Mouse (Mus musculus): ENCODE measurements around the gene Wasf2. TPM values are rescaled to one million over a fixed set of nuclear protein-coding genes. Genes with fewer than 3 reads are reported as not detected.

Gene Wasf2
- polyA plus RNA-seq, 1 experiment from 2014 or later = 72.8 TPM

DNA sequence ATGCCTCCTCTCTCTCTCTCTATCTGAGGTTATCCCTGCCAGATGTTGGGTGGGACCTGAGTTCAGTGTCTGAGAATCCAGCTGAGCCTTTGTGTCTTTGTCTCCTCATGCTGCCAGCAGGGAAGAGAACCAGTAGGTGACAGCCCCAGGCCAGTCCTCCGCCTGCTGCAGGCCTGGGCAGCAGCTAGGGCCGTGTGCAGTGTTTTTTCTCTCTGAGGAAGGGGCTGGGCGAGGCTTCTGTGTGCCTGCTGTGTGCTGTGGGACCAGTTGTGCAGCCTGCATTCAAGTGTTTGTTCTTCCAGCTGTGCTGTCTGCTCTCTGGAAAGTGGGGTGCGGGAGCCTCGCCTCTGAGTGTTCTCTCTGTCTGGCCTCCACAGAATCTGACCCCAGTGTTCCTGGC lies 93.6 kb downstream of the Wasf2 start:
- ATAC-seq (replicated peaks; ENCODE audit: insufficient number of reproducible peaks, insufficient read depth, low FRiP score, low read depth) = no peak
- Histone ChIP-seq H3K9ac (no peak overlapping the region), H3K4me1 (replicated peaks) (peaks cover 5% of the 10 kb centered on the region), H3K4me2 (no peak overlapping the region), H3K27ac (no peak overlapping the region), H3K36me3 (no peaks in the 10 kb centered on the region), H3K27me3 (peaks cover 39% of the 10 kb centered on the region), H3K9me3 (replicated peaks) (no peaks in the 10 kb centered on the region), H3K4me3 (no peak overlapping the region)
- WGBS = 68% methylated on average over 5 of the region's 5 CpGs

DNA sequence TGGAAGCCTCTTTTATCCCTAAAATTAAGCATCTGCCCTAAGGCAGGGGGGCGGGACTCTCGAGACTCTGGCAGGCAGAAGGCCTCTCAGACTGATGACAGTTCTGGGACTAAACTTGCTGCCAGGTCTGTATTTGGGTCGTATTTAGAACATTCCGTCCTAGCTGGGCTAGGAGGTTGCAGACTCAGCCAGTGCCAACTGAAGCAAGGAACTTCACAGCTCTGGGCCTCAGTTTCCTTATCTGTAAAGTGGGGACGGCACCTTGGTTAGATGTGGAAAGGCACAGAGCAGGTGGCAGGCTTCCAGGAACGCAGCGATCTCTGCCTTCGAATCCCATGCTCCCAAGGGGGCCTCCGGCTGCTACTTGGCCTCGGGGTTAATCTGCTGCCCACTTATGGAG lies 95.8 kb downstream of the Wasf2 start:
- H3K4me3 ChIP-seq = no peak overlapping the region
- no peak for ATAC-seq (replicated peaks; ENCODE audit: insufficient number of reproducible peaks, insufficient read depth, low FRiP score, low read depth)
- H3K27me3 ChIP-seq = peaks cover 20% of the 10 kb centered on the region
- WGBS = 61% methylated on average over 10 of the region's 10 CpGs
- no peak overlapping the region for H3K4me2 ChIP-seq
- H3K27ac ChIP-seq = no peak overlapping the region
- no peaks in the 10 kb centered on the region for H3K4me1 ChIP-seq (replicated peaks)
- no peak overlapping the region for H3K9ac ChIP-seq
- no peaks in the 10 kb centered on the region for H3K9me3 ChIP-seq (replicated peaks)
- no peaks in the 10 kb centered on the region for H3K36me3 ChIP-seq

DNA sequence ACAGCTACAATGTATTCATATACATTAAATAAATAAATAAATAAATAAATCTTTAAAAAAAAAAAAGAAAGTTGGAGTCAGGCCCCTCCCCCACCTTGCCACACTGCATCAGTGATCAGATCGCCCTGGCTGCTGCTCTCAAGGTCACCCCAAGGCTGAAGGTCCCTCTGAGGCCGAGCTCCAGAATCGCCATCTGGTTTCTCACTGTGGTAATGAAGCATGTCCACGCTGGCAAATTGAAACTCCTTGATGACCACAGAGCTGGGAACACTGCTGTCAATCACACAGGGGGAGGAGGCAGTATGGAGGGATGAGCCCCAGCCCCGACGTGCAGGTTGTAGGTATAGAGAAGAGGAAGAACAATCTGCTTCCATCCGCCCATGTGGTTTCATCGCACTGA lies 97.3 kb downstream of the Wasf2 start:
- ATAC-seq (replicated peaks; ENCODE audit: insufficient number of reproducible peaks, insufficient read depth, low FRiP score, low read depth) = no peak
- H3K36me3 ChIP-seq = no peaks in the 10 kb centered on the region
- no peaks in the 10 kb centered on the region for H3K9me3 ChIP-seq (replicated peaks)
- H3K27me3 ChIP-seq = peaks cover 6% of the 10 kb centered on the region; the same call in 1 of the 2 replicates
- H3K27ac ChIP-seq = no peak overlapping the region
- 63% methylated on average over 8 of the region's 8 CpGs for WGBS
- no peak overlapping the region for H3K4me2 ChIP-seq
- no peak overlapping the region for H3K4me3 ChIP-seq
- H3K9ac ChIP-seq = no peak overlapping the region
- no peaks in the 10 kb centered on the region for H3K4me1 ChIP-seq (replicated peaks)

DNA sequence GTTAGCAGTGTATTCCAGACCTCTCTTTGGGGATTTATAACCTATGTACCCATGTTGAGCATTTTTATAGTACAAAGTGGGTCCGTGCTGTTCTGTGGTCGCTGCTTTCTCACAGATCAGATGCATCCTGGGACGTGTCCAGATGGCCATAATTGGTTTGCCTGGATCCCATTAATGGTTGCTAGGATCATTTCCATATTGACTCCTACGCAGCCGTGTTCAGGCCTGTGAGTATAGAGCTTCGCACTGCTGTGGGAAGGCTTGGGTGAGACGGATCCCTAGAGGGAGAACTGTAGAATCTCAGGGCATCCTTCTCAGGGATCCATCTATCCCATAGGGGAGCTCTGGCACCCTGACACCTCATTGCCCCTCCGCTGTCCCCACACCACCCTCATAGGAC lies 99.3 kb downstream of the Wasf2 start:
- H3K9ac ChIP-seq = no peak overlapping the region
- H3K4me3 ChIP-seq = no peak overlapping the region
- 75% methylated on average over 8 of the region's 8 CpGs for WGBS
- H3K27me3 ChIP-seq = no peaks in the 10 kb centered on the region; the same call in 1 of the 2 replicates
- no peak overlapping the region for H3K27ac ChIP-seq
- no peaks in the 10 kb centered on the region for H3K36me3 ChIP-seq
- H3K4me1 ChIP-seq (replicated peaks) = peaks cover 3% of the 10 kb centered on the region
- no peak overlapping the region for H3K4me2 ChIP-seq
- H3K9me3 ChIP-seq (replicated peaks) = no peaks in the 10 kb centered on the region
- ATAC-seq (replicated peaks; ENCODE audit: insufficient number of reproducible peaks, insufficient read depth, low FRiP score, low read depth) = no peak

DNA sequence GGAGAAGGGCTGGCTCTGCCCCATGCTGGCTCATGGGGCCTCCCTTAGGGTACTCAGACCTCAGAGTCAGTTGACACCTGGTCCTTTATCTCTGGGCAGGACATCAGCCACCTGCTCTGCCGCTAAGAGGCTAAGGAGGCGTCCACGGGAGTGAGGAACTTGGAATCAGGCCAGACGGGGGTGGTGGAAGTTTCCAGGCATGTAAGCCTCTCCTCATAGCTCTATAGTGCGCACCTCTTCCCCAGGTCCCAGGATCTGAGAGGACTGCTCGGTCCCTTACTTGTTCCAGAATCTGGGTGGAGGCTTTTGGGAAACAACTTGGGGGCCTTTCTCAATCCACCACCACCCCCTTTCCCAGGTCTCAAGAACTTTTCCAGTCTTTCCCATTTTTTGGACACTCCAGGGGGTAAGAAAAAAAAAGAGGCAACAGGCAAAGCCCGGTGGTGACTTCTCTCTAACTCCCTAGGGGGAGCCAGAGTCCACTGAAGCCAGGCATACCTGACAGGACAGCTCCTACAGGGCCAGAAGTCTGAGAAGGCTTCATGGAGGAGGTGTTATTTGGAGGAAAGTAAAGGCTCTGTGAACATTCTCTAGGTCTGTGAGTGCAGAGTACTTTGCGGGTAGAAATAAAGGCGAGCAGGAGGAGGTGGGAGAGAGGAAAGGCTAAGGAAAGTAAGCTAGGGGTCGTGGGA lies 103.1 kb downstream of the Wasf2 start:
- H3K27me3 ChIP-seq = peaks cover 3% of the 10 kb centered on the region; the same call in 1 of the 2 replicates
- H3K9me3 ChIP-seq (replicated peaks) = no peaks in the 10 kb centered on the region
- H3K36me3 ChIP-seq = no peaks in the 10 kb centered on the region
- WGBS = 28% methylated on average over 10 of the region's 10 CpGs
- no peak overlapping the region for H3K9ac ChIP-seq
- no peak overlapping the region for H3K27ac ChIP-seq
- H3K4me2 ChIP-seq = no peak overlapping the region
- no peak overlapping the region for H3K4me3 ChIP-seq
- peaks cover 3% of the 10 kb centered on the region for H3K4me1 ChIP-seq (replicated peaks)
- ATAC-seq (replicated peaks; ENCODE audit: insufficient number of reproducible peaks, insufficient read depth, low FRiP score, low read depth) = no peak

DNA sequence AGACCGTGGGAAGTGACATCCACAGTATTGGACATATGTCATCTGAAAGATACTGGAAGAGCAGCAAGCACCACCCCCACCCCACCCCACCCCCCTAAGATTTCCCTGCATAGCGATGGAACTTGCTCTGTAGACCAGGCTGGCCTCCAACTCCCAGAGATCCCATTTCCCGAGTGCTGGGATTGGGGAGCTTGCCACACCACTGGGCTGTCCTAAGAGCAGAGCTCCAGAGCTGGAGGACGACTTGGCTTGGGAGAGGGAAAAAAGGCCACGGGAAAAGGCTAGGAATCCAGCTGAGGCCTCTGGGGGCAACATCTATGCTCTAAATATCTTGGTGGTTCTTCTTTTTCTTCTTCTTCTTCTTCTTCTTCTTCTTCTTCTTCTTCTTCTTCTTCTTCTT lies 104.5 kb downstream of the Wasf2 start:
- 46% methylated on average over 5 of the region's 5 CpGs for WGBS
- no peak overlapping the region for H3K4me3 ChIP-seq
- peaks cover 3% of the 10 kb centered on the region; the same call in 1 of the 2 replicates for H3K27me3 ChIP-seq
- H3K9me3 ChIP-seq (replicated peaks) = no peaks in the 10 kb centered on the region
- ATAC-seq (replicated peaks; ENCODE audit: insufficient number of reproducible peaks, insufficient read depth, low FRiP score, low read depth) = no peak
- peaks cover 3% of the 10 kb centered on the region for H3K4me1 ChIP-seq (replicated peaks)
- H3K27ac ChIP-seq = no peak overlapping the region
- no peak overlapping the region for H3K4me2 ChIP-seq
- no peak overlapping the region for H3K9ac ChIP-seq
- no peaks in the 10 kb centered on the region for H3K36me3 ChIP-seq

DNA sequence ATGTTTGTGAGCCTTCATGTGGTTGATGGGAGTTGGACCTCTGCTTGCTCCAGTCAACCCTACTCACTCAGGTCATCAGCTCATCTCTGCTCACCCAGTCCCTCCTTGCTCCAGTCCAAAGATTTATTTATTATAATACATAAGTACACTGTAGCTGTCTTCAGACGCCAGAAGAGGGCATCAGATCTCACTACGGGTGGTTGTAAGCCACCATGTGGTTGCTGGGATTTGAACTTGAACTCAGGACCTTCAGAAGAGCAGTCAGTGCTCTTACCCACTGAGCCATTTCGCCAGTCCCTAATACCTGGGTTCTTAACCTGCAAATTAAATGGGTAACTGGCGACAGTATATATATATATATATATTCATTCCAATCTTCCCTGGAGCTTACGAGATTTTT lies 105.1 kb downstream of the Wasf2 start:
- Histone ChIP-seq H3K36me3 (no peaks in the 10 kb centered on the region), H3K9me3 (replicated peaks) (no peaks in the 10 kb centered on the region), H3K4me2 (no peak overlapping the region), H3K4me3 (no peak overlapping the region), H3K9ac (no peak overlapping the region), H3K27ac (no peak overlapping the region), H3K4me1 (replicated peaks) (peaks cover 5% of the 10 kb centered on the region), H3K27me3 (peaks cover 3% of the 10 kb centered on the region; the same call in 1 of the 2 replicates)
- WGBS = 75% methylated on average over 5 of the region's 5 CpGs
- no peak for ATAC-seq (replicated peaks; ENCODE audit: insufficient number of reproducible peaks, insufficient read depth, low FRiP score, low read depth)

DNA sequence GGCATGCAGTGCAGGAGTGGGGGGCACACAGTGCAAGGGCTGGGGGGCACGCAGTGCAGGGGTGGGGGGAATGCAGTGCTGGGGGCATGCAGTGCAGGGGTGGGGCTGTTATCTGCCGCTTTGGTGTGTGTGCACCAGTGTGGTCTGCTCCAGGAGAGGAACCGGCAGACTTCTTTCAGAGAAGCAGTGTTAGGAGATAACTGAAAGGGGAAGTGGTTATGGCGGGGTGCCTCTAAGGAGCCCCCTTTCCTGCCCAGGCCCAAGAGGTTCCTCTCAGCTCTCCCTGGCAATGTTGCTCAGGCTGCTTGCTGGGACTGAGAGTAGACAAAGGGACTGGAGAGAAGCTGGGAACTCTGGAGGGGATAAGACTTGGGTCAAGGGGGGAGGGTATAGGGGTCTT lies 107.6 kb downstream of the Wasf2 start:
- H3K4me2 ChIP-seq = no peak overlapping the region
- H3K4me3 ChIP-seq = no peak overlapping the region
- no peaks in the 10 kb centered on the region for H3K36me3 ChIP-seq
- H3K9me3 ChIP-seq (replicated peaks) = no peaks in the 10 kb centered on the region
- ATAC-seq (replicated peaks; ENCODE audit: insufficient number of reproducible peaks, insufficient read depth, low FRiP score, low read depth) = no peak
- peaks cover 9% of the 10 kb centered on the region for H3K27me3 ChIP-seq
- H3K9ac ChIP-seq = no peak overlapping the region
- peaks cover 17% of the 10 kb centered on the region for H3K4me1 ChIP-seq (replicated peaks)
- H3K27ac ChIP-seq = no peak overlapping the region
- WGBS = 45% methylated on average over 4 of the region's 4 CpGs

DNA sequence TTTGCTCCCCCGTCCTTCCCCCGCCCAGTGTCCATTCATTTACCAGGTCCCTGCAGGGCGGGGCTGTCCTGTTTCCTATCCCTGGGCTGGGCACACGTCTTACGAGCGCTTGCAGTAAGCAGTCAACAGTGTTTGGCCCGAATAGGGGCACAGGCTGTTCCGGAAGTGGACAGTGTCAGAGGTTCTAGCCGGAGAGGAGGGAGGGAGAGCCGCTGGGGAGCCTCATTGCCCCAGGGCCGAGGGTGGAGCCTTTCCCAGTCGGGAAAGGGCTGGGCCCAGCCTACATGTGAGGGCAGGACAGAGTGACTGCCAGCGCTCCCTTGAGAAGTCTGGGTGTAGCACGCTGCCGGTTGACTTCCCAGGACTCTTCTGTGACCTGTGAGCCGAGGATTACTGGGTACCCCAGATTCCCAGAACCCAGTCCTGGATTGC lies 110.2 kb downstream of the Wasf2 start, which contains the start of gene Map3k6:
Gene Map3k6 (plus strand): TSS at position 329 of the 432 bp plus-strand sequence.
- H3K27ac ChIP-seq = peak within 1 kb of the TSS; percentile 78
- H3K27me3 ChIP-seq = peaks cover 17% of the 10 kb centered on the region
- WGBS = 11% methylated on average over 16 of the region's 16 CpGs
- H3K36me3 ChIP-seq = no peaks in the 10 kb centered on the region
- peak; percentile 54 for ATAC-seq (replicated peaks; ENCODE audit: insufficient number of reproducible peaks, insufficient read depth, low FRiP score, low read depth)
- H3K9ac ChIP-seq = peak within 1 kb of the TSS; percentile 67
- H3K9me3 ChIP-seq (replicated peaks) = no peaks in the 10 kb centered on the region
- peaks cover 14% of the 10 kb centered on the region for H3K4me1 ChIP-seq (replicated peaks)
- H3K4me2 ChIP-seq = peak within 1 kb of the TSS; percentile 90
- H3K4me3 ChIP-seq = peak within 1 kb of the TSS; percentile 65

DNA sequence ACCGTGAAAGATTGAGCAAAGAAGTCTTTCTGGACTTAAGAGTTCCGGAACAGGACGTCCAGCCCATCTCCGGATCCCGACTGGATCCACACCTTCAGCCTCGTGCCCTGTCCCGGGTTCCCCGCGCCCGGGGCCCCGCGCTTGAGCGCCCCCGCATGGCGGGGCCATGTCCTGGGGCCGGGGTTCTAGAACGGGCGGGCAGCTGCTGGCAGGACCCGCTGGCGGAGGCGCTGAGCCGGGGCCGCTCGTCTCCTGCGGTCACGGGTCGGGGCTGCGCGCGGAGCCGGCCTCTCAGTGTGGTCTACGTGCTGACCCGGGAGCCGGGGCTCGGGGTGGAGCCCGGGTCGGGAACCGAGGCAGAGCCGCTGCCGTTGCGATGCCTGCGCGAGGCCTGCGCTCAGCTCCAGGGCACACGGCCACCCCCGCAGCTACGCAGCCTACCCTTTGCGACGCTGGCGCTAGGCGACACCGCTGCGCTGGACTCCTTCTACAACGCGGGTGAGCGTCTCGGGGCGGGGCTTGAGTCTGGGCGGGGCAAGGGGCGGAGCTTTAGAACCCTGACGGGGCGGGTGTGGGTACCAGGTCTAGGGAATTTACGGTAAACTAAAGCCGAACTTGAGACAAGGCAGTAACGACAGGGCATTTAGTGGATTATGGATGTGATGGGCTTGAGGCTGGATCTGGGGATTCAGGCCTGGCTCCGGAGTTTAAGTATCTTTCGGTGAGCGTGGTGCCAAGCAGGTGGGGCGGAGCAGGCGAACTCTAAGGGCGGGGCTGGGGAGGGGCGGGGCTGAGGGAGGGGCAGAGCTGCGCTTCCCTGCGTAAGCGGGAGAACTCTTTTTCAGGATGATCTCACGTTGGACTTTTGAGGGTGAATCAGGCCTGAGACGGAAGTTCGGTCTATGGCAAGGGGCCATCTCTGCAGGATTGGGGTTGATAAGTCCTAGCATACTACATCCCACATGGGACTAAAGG lies 110.9 kb downstream of the Wasf2 start:
- H3K9me3 ChIP-seq (replicated peaks) = no peaks in the 10 kb centered on the region
- peak overlapping the region; percentile 65 for H3K4me3 ChIP-seq
- peak; percentile 89 for ATAC-seq (replicated peaks; ENCODE audit: insufficient number of reproducible peaks, insufficient read depth, low FRiP score, low read depth)
- H3K4me2 ChIP-seq = peak overlapping the region; percentile 90
- peak overlapping the region; percentile 67 for H3K9ac ChIP-seq
- WGBS = under 1% methylated on average over 78 of the region's 78 CpGs
- peaks cover 14% of the 10 kb centered on the region for H3K4me1 ChIP-seq (replicated peaks)
- H3K36me3 ChIP-seq = no peaks in the 10 kb centered on the region
- peaks cover 24% of the 10 kb centered on the region for H3K27me3 ChIP-seq
- peak overlapping the region; percentile 78 for H3K27ac ChIP-seq

DNA sequence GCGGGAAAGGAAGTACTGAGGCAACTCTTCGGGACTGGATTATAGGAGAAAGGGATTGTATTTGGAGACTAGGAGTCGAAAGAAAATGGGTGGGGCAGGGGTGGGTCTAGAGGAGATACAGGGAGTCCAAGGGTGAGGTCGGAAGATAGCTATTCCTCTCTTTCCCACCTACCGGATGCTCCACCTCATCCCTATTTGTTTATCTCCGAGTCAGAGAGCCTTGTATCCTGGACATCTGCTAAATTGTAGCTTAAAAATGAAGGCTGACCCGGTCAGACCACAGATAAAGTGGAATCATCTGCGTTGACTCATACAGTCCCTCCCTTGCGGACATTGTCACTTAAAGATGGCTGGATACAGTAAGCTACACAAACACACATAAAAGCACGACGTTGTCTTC lies 111.6 kb downstream of the Wasf2 start:
- ATAC-seq (replicated peaks; ENCODE audit: insufficient number of reproducible peaks, insufficient read depth, low FRiP score, low read depth) = no peak
- H3K27ac ChIP-seq = no peak overlapping the region
- no peaks in the 10 kb centered on the region for H3K9me3 ChIP-seq (replicated peaks)
- no peaks in the 10 kb centered on the region for H3K36me3 ChIP-seq
- H3K4me2 ChIP-seq = peak overlapping the region; percentile 90
- H3K4me3 ChIP-seq = peak overlapping the region; percentile 65
- no peak overlapping the region for H3K9ac ChIP-seq
- WGBS = 26% methylated on average over 11 of the region's 11 CpGs
- peaks cover 28% of the 10 kb centered on the region for H3K27me3 ChIP-seq
- peaks cover 14% of the 10 kb centered on the region for H3K4me1 ChIP-seq (replicated peaks)

Data from heart, embryonic 15.5 days (tissue).